Comparison of ENCODE assay signal across 24 mouse cellular contexts in genomic region chr1:135341947-135342346, GRCm38 (mm10). TPM values are rescaled to one million over a fixed set of nuclear protein-coding genes. Genes with fewer than 3 reads are reported as not detected.
DNase-seq lines count a peak whose midpoint lies in the region; ATAC-seq and TF ChIP-seq lines count a peak whose summit lies in the region.
"Had no signal": no experiment of that assay in that cellular context is flagged by ENCODE, and none has a peak within 500 bp of the region (broad histone marks: within the 10 kb centered on the region; RNA-seq: fewer than 3 reads in every experiment).

No protein-coding gene starts in this region.

- no peak overlapping the region for H3K4me3 ChIP-seq in neural tube, embryonic 11.5 days (ENCODE audit: low read depth, low read length)
- no peak overlapping the region for H3K4me3 ChIP-seq in stomach, postnatal 0 days (ENCODE audit: low read depth, low read length)
- H3K4me3 ChIP-seq: hindbrain, embryonic 15.5 days; limb, embryonic 12.5 days; midbrain, embryonic 10.5 days; neural tube, embryonic 13.5 days had no signal

- intact Hi-C loops in gastrocnemius, postnatal 14 days (cut with DNase I; ENCODE audit: low total_unique reads) = no loop called here

- H3K4me2 ChIP-seq in neural tube, embryonic 11.5 days (ENCODE audit: low read depth) = no peak overlapping the region
- 0 out of 2 replicates have a peak overlapping the region, but pooled peaks have one; percentile 11 for H3K4me2 ChIP-seq in stomach, postnatal 0 days (replicated peaks; ENCODE audit: low read depth)
- H3K4me2 ChIP-seq: heart, embryonic 11.5 days; hindbrain, embryonic 15.5 days; limb, embryonic 12.5 days; liver, embryonic 11.5 days; neural tube, embryonic 13.5 days had no signal

- TF ChIP-seq EP300 in stomach, postnatal 0 days (optimal IDR thresholded peaks at IDR 0.05) = no peak

- no peaks in the 10 kb centered on the region for H3K36me3 ChIP-seq in neural tube, embryonic 11.5 days (ENCODE audit: control insufficient read depth, insufficient read depth, low read length)
- H3K36me3 ChIP-seq in stomach, postnatal 0 days (ENCODE audit: control insufficient read depth, insufficient read depth, low read length) = 0 out of 2 replicates have a peak, but pooled peaks cover 2% of the 10 kb centered on the region
- H3K36me3 ChIP-seq: hindbrain, embryonic 15.5 days; limb, embryonic 12.5 days; midbrain, embryonic 10.5 days; neural tube, embryonic 13.5 days had no signal

- 72% methylated on average over 8 of the region's 8 CpGs for WGBS in neural tube, embryonic 11.5 days
- 51% methylated on average over 8 of the region's 8 CpGs for WGBS in stomach, postnatal 0 days

- TF ChIP-seq CTCF in stomach, postnatal 0 days (IDR thresholded peaks at IDR 0.05; ENCODE audit: low read depth) = no peak

- no peak for ATAC-seq in neural tube, embryonic 11.5 days (ENCODE audit: insufficient read depth, low FRiP score, low TSS enrichment)
- peak; percentile 42; the same call in 1 of the 2 replicates for ATAC-seq in stomach, postnatal 0 days (ENCODE audit: low FRiP score, low TSS enrichment)
- ATAC-seq: forebrain, postnatal 0 days; liver, postnatal 0 days had no signal

- DNase-seq in gastrocnemius, adult 18-20 months (ENCODE audit: low spot score) = peak; percentile 26
- no peak for DNase-seq in gastrocnemius, postnatal 14 days
- DNase-seq in kidney, postnatal 25 days = peak; percentile 26 to 52
- DNase-seq in kidney, adult 11 months = no peak
- peak; percentile 23 for DNase-seq in neural tube, embryonic 11.5 days (ENCODE audit: low spot score)
- no peak for DNase-seq in neural tube, embryonic 10.5 days (ENCODE audit: extremely low spot score, low spot score)
- DNase-seq in stomach, postnatal 0 days (ENCODE audit: low spot score) = no peak
- no peak for DNase-seq in layer of hippocampus, adult 9-10 months (ENCODE audit: low spot score)
- DNase-seq: cerebellum, adult 11 months; cerebellum, postnatal 10 days; forebrain, postnatal 0 days; liver, postnatal 0 days; retina, postnatal 1 day; right cerebral cortex, postnatal 25 days; thymus, adult 2 months; thymus, postnatal 4 days had no signal

- no peaks in the 10 kb centered on the region for H3K27me3 ChIP-seq in neural tube, embryonic 11.5 days (ENCODE audit: control insufficient read depth, insufficient read depth, low read length)
- no peaks in the 10 kb centered on the region for H3K27me3 ChIP-seq in stomach, postnatal 0 days (ENCODE audit: control insufficient read depth, insufficient read depth, low read length)
- H3K27me3 ChIP-seq: hindbrain, embryonic 15.5 days; limb, embryonic 12.5 days; neural tube, embryonic 13.5 days had no signal

- no peaks in the 10 kb centered on the region for H3K9me3 ChIP-seq in neural tube, embryonic 11.5 days (ENCODE audit: control insufficient read depth, low read length)
- H3K9me3 ChIP-seq in stomach, postnatal 0 days (ENCODE audit: control insufficient read depth, low read length) = no peaks in the 10 kb centered on the region
- H3K9me3 ChIP-seq: hindbrain, embryonic 15.5 days; limb, embryonic 12.5 days; midbrain, embryonic 10.5 days; neural tube, embryonic 13.5 days had no signal

- no peak overlapping the region for H3K27ac ChIP-seq in neural tube, embryonic 11.5 days (ENCODE audit: low read depth, low read length)
- peak overlapping the region; percentile 56 for H3K27ac ChIP-seq in stomach, postnatal 0 days (replicated peaks)
- H3K27ac ChIP-seq: hindbrain, embryonic 15.5 days; limb, embryonic 12.5 days; macrophage; midbrain, embryonic 10.5 days; neural tube, embryonic 13.5 days had no signal

- no peaks in the 10 kb centered on the region for H3K4me1 ChIP-seq in neural tube, embryonic 11.5 days (ENCODE audit: control insufficient read depth, insufficient read depth, low read length)
- no peaks in the 10 kb centered on the region for H3K4me1 ChIP-seq in stomach, postnatal 0 days (replicated peaks; ENCODE audit: control insufficient read depth, insufficient read depth)
- H3K4me1 ChIP-seq: hindbrain, embryonic 15.5 days; limb, embryonic 12.5 days had no signal

- H3K9ac ChIP-seq in neural tube, embryonic 11.5 days (ENCODE audit: low read length) = no peak overlapping the region
- no peak overlapping the region for H3K9ac ChIP-seq in stomach, postnatal 0 days (ENCODE audit: low read length)
- H3K9ac ChIP-seq: forebrain, postnatal 0 days; hindbrain, embryonic 15.5 days; limb, embryonic 12.5 days; liver, postnatal 0 days; neural tube, embryonic 13.5 days had no signal

RNA-seq across cellular contexts. Expression of gene Lmod1, which starts 17.3 kb away (rescaled TPM):
- total RNA-seq in gastrocnemius, adult 18-20 months (2021) = 10 to 100 TPM in 1 of 2 experiments, 1 to 10 TPM in 1; 6.0 to 10.8 TPM
- total RNA-seq in gastrocnemius, postnatal 14 days (2021) = 1 to 10 TPM; 2.7 to 3.3 TPM
- polyA plus RNA-seq in neural tube, embryonic 11.5 days (2014; fragmentation: Nextera tagmentation; extraction: Ambion mirVana) = 0.35 and 0.37 TPM in 2 replicates
- polyA plus RNA-seq in stomach, postnatal 0 days (2015; fragmentation: Nextera tagmentation; extraction: Ambion mirVana) = 19.5 and 22.4 TPM in 2 replicates
- total RNA-seq: hematopoietic stem cell, adult 5-6 weeks had no signal
- polyA plus RNA-seq: macrophage had no signal

RNA-seq across cellular contexts. Expression of gene Timm17a, which starts 28.4 kb away (rescaled TPM):
- 100 to 1,000 TPM; 279 to 302 TPM for total RNA-seq in gastrocnemius, adult 18-20 months (2021)
- 100 to 1,000 TPM; 220 to 243 TPM for total RNA-seq in gastrocnemius, postnatal 14 days (2021)
- 152 and 170 TPM in 2 replicates for polyA plus RNA-seq in neural tube, embryonic 11.5 days (2014; fragmentation: Nextera tagmentation; extraction: Ambion mirVana)
- polyA plus RNA-seq in stomach, postnatal 0 days (2015; fragmentation: Nextera tagmentation; extraction: Ambion mirVana) = 237 and 250 TPM in 2 replicates

RNA-seq across cellular contexts. Expression of gene Shisa4, which starts 33.1 kb away (rescaled TPM):
- 100 to 1,000 TPM; 161 to 171 TPM for total RNA-seq in gastrocnemius, adult 18-20 months (2021)
- total RNA-seq in gastrocnemius, postnatal 14 days (2021) = 100 to 1,000 TPM; 223 to 271 TPM
- 40.4 and 41.4 TPM in 2 replicates for polyA plus RNA-seq in neural tube, embryonic 11.5 days (2014; fragmentation: Nextera tagmentation; extraction: Ambion mirVana)
- 23.2 and 25.0 TPM in 2 replicates for polyA plus RNA-seq in stomach, postnatal 0 days (2015; fragmentation: Nextera tagmentation; extraction: Ambion mirVana)
- total RNA-seq: hematopoietic stem cell, adult 5-6 weeks had no signal

RNA-seq across cellular contexts. Expression of gene Rnpep, which starts 58.1 kb away (rescaled TPM):
- total RNA-seq in gastrocnemius, adult 18-20 months (2021) = 10 to 100 TPM; 11.6 to 12.1 TPM
- 10 to 100 TPM; 10.4 TPM for total RNA-seq in gastrocnemius, postnatal 14 days (2021)
- 106 and 112 TPM in 2 replicates for polyA plus RNA-seq in neural tube, embryonic 11.5 days (2014; fragmentation: Nextera tagmentation; extraction: Ambion mirVana)
- 54.7 and 61.2 TPM in 2 replicates for polyA plus RNA-seq in stomach, postnatal 0 days (2015; fragmentation: Nextera tagmentation; extraction: Ambion mirVana)

Comparison
In these comparisons a context has a peak if more than half of its experiments do, and no peak if none do; other contexts are left out.
1. DNase-seq: peak in gastrocnemius, adult 18-20 months (single experiment), kidney, postnatal 25 days (2 of 2) and neural tube, embryonic 11.5 days (single experiment); none in gastrocnemius, postnatal 14 days (single experiment), kidney, adult 11 months (single experiment), neural tube, embryonic 10.5 days (single experiment), stomach, postnatal 0 days (single experiment) and layer of hippocampus, adult 9-10 months (single experiment).